Mouse (Mus musculus): ENCODE results near the gene Hadhb. TPM values are rescaled to one million over a fixed set of nuclear protein-coding genes. Genes with fewer than 3 reads are reported as not detected.
"Not testable (repeated sequence)": the region's sequence is repeated elsewhere in the genome, so short reads cannot be mapped to it uniquely, and the experiment has no call there.

The Hadhb gene
- polyA plus RNA-seq, 1 experiment from 2014 or later = 169 TPM

- no peak overlapping the region for H3K9ac ChIP-seq (ENCODE audit: low read length)
- H3K36me3 ChIP-seq (ENCODE audit: control insufficient read depth, insufficient read depth, low read length) = no peaks in the 10 kb centered on the region
- H3K4me2 ChIP-seq (ENCODE audit: low read length) = no peak overlapping the region
- H3K27me3 ChIP-seq (replicated peaks; ENCODE audit: control insufficient read depth, insufficient read depth, low read length) = no peaks in the 10 kb centered on the region
- 0 out of 2 replicates have a peak, but pooled peaks cover 7% of the 10 kb centered on the region for H3K4me1 ChIP-seq (replicated peaks; ENCODE audit: control insufficient read depth, insufficient read depth, low read length)
- WGBS = 58% methylated on average over 1 of the region's 1 CpGs
- H3K4me3 ChIP-seq (ENCODE audit: low read depth, low read length) = no peak overlapping the region
- ATAC-seq (replicated peaks; ENCODE audit: low FRiP score, low TSS enrichment, low read depth) (no peak), DNase-seq (ENCODE audit: low spot score) (no peak)
- no peaks in the 10 kb centered on the region for H3K9me3 ChIP-seq (ENCODE audit: control insufficient read depth, low read length)
- no peak overlapping the region for H3K27ac ChIP-seq (ENCODE audit: low read depth)
Observed at GRCm38 (mm10) chr5:30204441-30204840, 49.4 kb downstream of the Hadhb start.

- H3K4me3 ChIP-seq (ENCODE audit: low read depth, low read length) = no peak overlapping the region
- WGBS = 70% methylated on average over 3 of the region's 3 CpGs
- ATAC-seq (replicated peaks; ENCODE audit: low FRiP score, low TSS enrichment, low read depth) = no peak
Observed at GRCm38 (mm10) chr5:30205034-30205433, 50.0 kb downstream of the Hadhb start.

GRCm38 (mm10) chr5:30205493-30205892 is 50.4 kb downstream of the Hadhb start, which contains the start of gene Adgrf3:
TSS of gene Adgrf3 (minus strand) at chr5:30205722.
- H3K27ac ChIP-seq (ENCODE audit: low read depth) = no peak within 1 kb of the TSS
- ATAC-seq (replicated peaks; ENCODE audit: low FRiP score, low TSS enrichment, low read depth) = no peak
- no peaks in the 10 kb centered on the region for H3K27me3 ChIP-seq (replicated peaks; ENCODE audit: control insufficient read depth, insufficient read depth, low read length)
- no peaks in the 10 kb centered on the region for H3K9me3 ChIP-seq (ENCODE audit: control insufficient read depth, low read length)
- no peaks in the 10 kb centered on the region for H3K36me3 ChIP-seq (ENCODE audit: control insufficient read depth, insufficient read depth, low read length)
- DNase-seq (ENCODE audit: low spot score) = no peak
- WGBS = 35% methylated on average over 5 of the region's 5 CpGs
- H3K9ac ChIP-seq (ENCODE audit: low read length) = no peak within 1 kb of the TSS
- H3K4me1 ChIP-seq (replicated peaks; ENCODE audit: control insufficient read depth, insufficient read depth, low read length) = 0 out of 2 replicates have a peak, but pooled peaks cover 7% of the 10 kb centered on the region
- H3K4me3 ChIP-seq (ENCODE audit: low read depth, low read length) = no peak within 1 kb of the TSS
- no peak within 1 kb of the TSS for H3K4me2 ChIP-seq (ENCODE audit: low read length)

More at GRCm38 (mm10) chr5:30205034-30205433, 50.0 kb downstream of the Hadhb start:
- no peaks in the 10 kb centered on the region for H3K27me3 ChIP-seq (replicated peaks; ENCODE audit: control insufficient read depth, insufficient read depth, low read length)
- DNase-seq (ENCODE audit: low spot score) = no peak
- no peaks in the 10 kb centered on the region for H3K36me3 ChIP-seq (ENCODE audit: control insufficient read depth, insufficient read depth, low read length)
- no peaks in the 10 kb centered on the region for H3K9me3 ChIP-seq (ENCODE audit: control insufficient read depth, low read length)
- H3K9ac ChIP-seq (ENCODE audit: low read length) = no peak overlapping the region
- H3K4me2 ChIP-seq (ENCODE audit: low read length) = no peak overlapping the region
- no peak overlapping the region for H3K27ac ChIP-seq (ENCODE audit: low read depth)
- H3K4me1 ChIP-seq (replicated peaks; ENCODE audit: control insufficient read depth, insufficient read depth, low read length) = 0 out of 2 replicates have a peak, but pooled peaks cover 7% of the 10 kb centered on the region

- 72% methylated on average over 6 of the region's 6 CpGs for WGBS
- Histone ChIP-seq H3K9me3 (ENCODE audit: control insufficient read depth, low read length) (no peaks in the 10 kb centered on the region), H3K27me3 (replicated peaks; ENCODE audit: control insufficient read depth, insufficient read depth, low read length) (no peaks in the 10 kb centered on the region), H3K9ac (ENCODE audit: low read length) (no peak overlapping the region), H3K36me3 (ENCODE audit: control insufficient read depth, insufficient read depth, low read length) (no peaks in the 10 kb centered on the region), H3K4me2 (ENCODE audit: low read length) (no peak overlapping the region), H3K4me3 (ENCODE audit: low read depth, low read length) (no peak overlapping the region), H3K4me1 (replicated peaks; ENCODE audit: control insufficient read depth, insufficient read depth, low read length) (0 out of 2 replicates have a peak, but pooled peaks cover 7% of the 10 kb centered on the region), H3K27ac (ENCODE audit: low read depth) (no peak overlapping the region)
- DNase-seq (ENCODE audit: low spot score) = no peak
- no peak for ATAC-seq (replicated peaks; ENCODE audit: low FRiP score, low TSS enrichment, low read depth)
Observed at GRCm38 (mm10) chr5:30207276-30207675, 52.2 kb downstream of the Hadhb start.

GRCm38 (mm10) chr5:30210758-30211157 is 55.7 kb downstream of the Hadhb start:
- not testable (repeated sequence) for H3K4me1 ChIP-seq (replicated peaks; ENCODE audit: control insufficient read depth, insufficient read depth, low read length); H3K27me3 ChIP-seq (replicated peaks; ENCODE audit: control insufficient read depth, insufficient read depth, low read length); H3K36me3 ChIP-seq (ENCODE audit: control insufficient read depth, insufficient read depth, low read length); H3K4me3 ChIP-seq (ENCODE audit: low read depth, low read length); H3K4me2 ChIP-seq (ENCODE audit: low read length); ATAC-seq (replicated peaks; ENCODE audit: low FRiP score, low TSS enrichment, low read depth); H3K9ac ChIP-seq (ENCODE audit: low read length); H3K9me3 ChIP-seq (ENCODE audit: control insufficient read depth, low read length); DNase-seq (ENCODE audit: low spot score); H3K27ac ChIP-seq (ENCODE audit: low read depth)
- WGBS = 89% methylated on average over 5 of the region's 5 CpGs

GRCm38 (mm10) chr5:30214889-30215288 is 59.8 kb downstream of the Hadhb start:
- WGBS = 10% methylated on average over 4 of the region's 4 CpGs
- no peak overlapping the region for H3K4me3 ChIP-seq (ENCODE audit: low read depth, low read length)

GRCm38 (mm10) chr5:30215970-30216369 is 60.9 kb downstream of the Hadhb start:
- no peak for ATAC-seq (replicated peaks; ENCODE audit: low FRiP score, low TSS enrichment, low read depth)
- no peaks in the 10 kb centered on the region for H3K36me3 ChIP-seq (ENCODE audit: control insufficient read depth, insufficient read depth, low read length)
- WGBS = 78% methylated on average over 5 of the region's 5 CpGs
- DNase-seq (ENCODE audit: low spot score) = no peak
- no peak overlapping the region for H3K9ac ChIP-seq (ENCODE audit: low read length)
- H3K4me3 ChIP-seq (ENCODE audit: low read depth, low read length) = no peak overlapping the region
- H3K4me1 ChIP-seq (replicated peaks; ENCODE audit: control insufficient read depth, insufficient read depth, low read length) = no peaks in the 10 kb centered on the region
- H3K27me3 ChIP-seq (replicated peaks; ENCODE audit: control insufficient read depth, insufficient read depth, low read length) = no peaks in the 10 kb centered on the region
- H3K4me2 ChIP-seq (ENCODE audit: low read length) = no peak overlapping the region
- H3K27ac ChIP-seq (ENCODE audit: low read depth) = no peak overlapping the region
- H3K9me3 ChIP-seq (ENCODE audit: control insufficient read depth, low read length) = no peaks in the 10 kb centered on the region

More at GRCm38 (mm10) chr5:30214889-30215288, 59.8 kb downstream of the Hadhb start:
- Histone ChIP-seq H3K9ac (ENCODE audit: low read length) (no peak overlapping the region), H3K4me2 (ENCODE audit: low read length) (no peak overlapping the region), H3K36me3 (ENCODE audit: control insufficient read depth, insufficient read depth, low read length) (no peaks in the 10 kb centered on the region), H3K27ac (ENCODE audit: low read depth) (no peak overlapping the region), H3K27me3 (replicated peaks; ENCODE audit: control insufficient read depth, insufficient read depth, low read length) (no peaks in the 10 kb centered on the region), H3K9me3 (ENCODE audit: control insufficient read depth, low read length) (no peaks in the 10 kb centered on the region), H3K4me1 (replicated peaks; ENCODE audit: control insufficient read depth, insufficient read depth, low read length) (no peaks in the 10 kb centered on the region)
- peak; percentile 85 for DNase-seq (ENCODE audit: low spot score)
- ATAC-seq (replicated peaks; ENCODE audit: low FRiP score, low TSS enrichment, low read depth) = no peak

GRCm38 (mm10) chr5:30219715-30220114 is 64.7 kb downstream of the Hadhb start:
- DNase-seq (ENCODE audit: low spot score) = no peak
- ATAC-seq (replicated peaks; ENCODE audit: low FRiP score, low TSS enrichment, low read depth) = no peak
- no peaks in the 10 kb centered on the region for H3K9me3 ChIP-seq (ENCODE audit: control insufficient read depth, low read length)
- H3K4me1 ChIP-seq (replicated peaks; ENCODE audit: control insufficient read depth, insufficient read depth, low read length) = no peaks in the 10 kb centered on the region
- H3K27me3 ChIP-seq (replicated peaks; ENCODE audit: control insufficient read depth, insufficient read depth, low read length) = no peaks in the 10 kb centered on the region
- no peak overlapping the region for H3K4me2 ChIP-seq (ENCODE audit: low read length)
- no peak overlapping the region for H3K4me3 ChIP-seq (ENCODE audit: low read depth, low read length)
- H3K27ac ChIP-seq (ENCODE audit: low read depth) = no peak overlapping the region
- WGBS = 92% methylated on average over 2 of the region's 2 CpGs
- 0 out of 2 replicates have a peak, but pooled peaks cover 4% of the 10 kb centered on the region for H3K36me3 ChIP-seq (ENCODE audit: control insufficient read depth, insufficient read depth, low read length)
- no peak overlapping the region for H3K9ac ChIP-seq (ENCODE audit: low read length)

- no peaks in the 10 kb centered on the region for H3K4me1 ChIP-seq (replicated peaks; ENCODE audit: control insufficient read depth, insufficient read depth, low read length)
- DNase-seq (ENCODE audit: low spot score) = no peak
- H3K27ac ChIP-seq (ENCODE audit: low read depth) = no peak overlapping the region
- 0 out of 2 replicates have a peak, but pooled peaks cover 4% of the 10 kb centered on the region for H3K36me3 ChIP-seq (ENCODE audit: control insufficient read depth, insufficient read depth, low read length)
- H3K27me3 ChIP-seq (replicated peaks; ENCODE audit: control insufficient read depth, insufficient read depth, low read length) = no peaks in the 10 kb centered on the region
- WGBS = 86% methylated on average over 8 of the region's 8 CpGs
- no peaks in the 10 kb centered on the region for H3K9me3 ChIP-seq (ENCODE audit: control insufficient read depth, low read length)
- no peak overlapping the region for H3K9ac ChIP-seq (ENCODE audit: low read length)
- H3K4me3 ChIP-seq (ENCODE audit: low read depth, low read length) = no peak overlapping the region
- H3K4me2 ChIP-seq (ENCODE audit: low read length) = no peak overlapping the region
- ATAC-seq (replicated peaks; ENCODE audit: low FRiP score, low TSS enrichment, low read depth) = no peak
Observed at GRCm38 (mm10) chr5:30220666-30221065, 65.6 kb downstream of the Hadhb start.
